Mouse (Mus musculus) heart, embryonic 11.5 days (tissue): ENCODE results near the gene Gm6899. TPM values are rescaled to one million over a fixed set of nuclear protein-coding genes. Genes with fewer than 3 reads are reported as not detected.

ENCODE experiments used
- ATAC-seq: fragments of 200-750 bp; cut with Nextera tagmentation; replicated peaks from 2 replicates; pipeline ENCODE4 v1.8.0; 2017; ENCODE audit warnings: moderate library complexity; ENCODE audit not compliant: insufficient number of reproducible peaks, low FRiP score, low TSS enrichment
- H3K27ac ChIP-seq: fragments of 300-500 bp; sonication (generic); 2 replicates; pipeline ENCODE4 v1.5.1; 2014; ENCODE audit warnings: mild to moderate bottlenecking, low read depth, low read length
- H3K27me3 ChIP-seq: fragments of 300-500 bp; sonication (generic); 2 replicates; pipeline ENCODE4 v1.6.1; 2014; ENCODE audit warnings: mild to moderate bottlenecking, low read length, mixed read lengths; ENCODE audit not compliant: control insufficient read depth, insufficient read depth
- H3K36me3 ChIP-seq: fragments of 300-500 bp; sonication (generic); 2 replicates; pipeline ENCODE4 v1.6.1; 2014; ENCODE audit warnings: mild to moderate bottlenecking, low read length, moderate library complexity, mixed read lengths; ENCODE audit not compliant: control insufficient read depth, insufficient read depth
- H3K4me1 ChIP-seq: fragments of 300-500 bp; sonication (generic); 2 replicates; pipeline ENCODE4 v1.6.1; 2014; ENCODE audit warnings: low read length; ENCODE audit not compliant: control insufficient read depth, insufficient read depth
- H3K4me2 ChIP-seq: fragments of 300-500 bp; sonication (generic); 2 replicates; pipeline ENCODE4 v1.6.1; 2014; ENCODE audit warnings: mild to moderate bottlenecking, moderate library complexity
- H3K4me3 ChIP-seq: fragments of 300-500 bp; sonication (generic); 2 replicates; pipeline ENCODE4 v1.5.1; 2014; ENCODE audit warnings: low read depth, low read length
- H3K9ac ChIP-seq: fragments of 300-500 bp; sonication (generic); 2 replicates; pipeline ENCODE4 v1.6.1; 2014; ENCODE audit warnings: mild to moderate bottlenecking, low read depth, low read length, moderate library complexity
- H3K9me3 ChIP-seq: fragments of 300-500 bp; sonication (generic); replicated peaks from 2 replicates; pipeline ENCODE4 v1.6.1; 2016; ENCODE audit warnings: low read length; ENCODE audit not compliant: control insufficient read depth
- WGBS: fragments of 180-500 bp; shearing (Covaris S2); extraction: QIAGEN DNeasy Blood & Tissue Kit; methylation state at CpG from one replicate; pipeline ENCODE4 v1.1.7; 2014; ENCODE audit not compliant: insufficient replicate concordance; 5-methylcytosine and 5-hydroxymethylcytosine counted together
- polyA plus RNA-seq: library from polyadenylated mRNA; unstranded; fragments of >200 nt; fragmentation: Nextera tagmentation; extraction: Ambion mirVana; gene quantifications from 2 replicates; pipeline ENCODE4 v1.2.1, GENCODE M21; 2014

Gene Gm6899
- polyA plus RNA-seq, 1 experiment from 2014 or later, result not detected

DNA sequence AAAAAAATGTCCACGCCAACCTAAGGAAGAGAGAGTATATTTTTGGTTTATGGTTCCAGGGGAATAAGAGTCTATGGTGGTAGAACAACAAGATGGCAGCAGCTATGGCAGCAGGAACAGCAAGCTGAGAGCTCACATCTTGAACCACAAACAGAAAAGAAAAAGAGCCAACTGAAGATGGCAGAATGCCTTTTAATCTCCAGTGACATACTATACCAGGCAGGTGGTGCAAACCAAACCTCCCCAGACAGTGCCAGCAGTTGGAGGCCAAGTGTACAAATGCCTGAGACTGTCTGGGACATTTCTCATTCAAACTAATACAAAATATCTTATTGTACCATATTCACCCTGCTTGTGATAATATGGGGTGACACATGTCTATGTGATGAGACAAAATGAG lies 3.1 kb downstream of the Gm6899 start:
- Histone ChIP-seq H3K36me3 (no peaks in the 10 kb centered on the region), H3K4me1 (peaks cover 3% of the 10 kb centered on the region; the same call in 1 of the 2 replicates), H3K27me3 (no peaks in the 10 kb centered on the region), H3K9ac (no peak overlapping the region), H3K27ac (no peak overlapping the region), H3K4me2 (no peak overlapping the region), H3K9me3 (no peaks in the 10 kb centered on the region), H3K4me3 (no peak overlapping the region)
- no peak for ATAC-seq
- 83% methylated on average over 1 of the region's 1 CpGs for WGBS

DNA sequence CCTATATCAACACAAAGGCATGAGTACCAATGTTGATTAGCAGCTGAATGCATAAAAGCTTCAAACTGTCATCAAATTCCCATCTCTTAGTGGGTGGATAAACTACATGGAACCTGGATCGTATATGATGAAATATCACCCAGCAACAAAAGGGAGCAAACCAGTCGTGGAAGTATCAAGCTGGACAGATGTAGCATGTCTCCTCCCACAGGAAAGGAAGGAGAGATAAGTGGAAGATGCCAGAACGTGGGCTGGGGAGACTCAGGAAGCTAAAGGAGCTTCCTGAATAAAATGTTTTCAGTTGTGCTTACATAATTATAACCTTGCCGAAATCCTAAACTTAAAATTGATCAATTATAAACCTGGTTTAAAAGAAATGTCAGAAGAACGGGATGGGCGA lies 4.1 kb downstream of the Gm6899 start:
- Histone ChIP-seq H3K36me3 (no peaks in the 10 kb centered on the region), H3K4me1 (peaks cover 3% of the 10 kb centered on the region; the same call in 1 of the 2 replicates), H3K4me3 (no peak overlapping the region), H3K9ac (no peak overlapping the region), H3K27me3 (no peaks in the 10 kb centered on the region), H3K4me2 (no peak overlapping the region), H3K27ac (no peak overlapping the region), H3K9me3 (no peaks in the 10 kb centered on the region)
- ATAC-seq, result no peak
- WGBS, result 50% methylated on average over 6 of the region's 6 CpGs

DNA sequence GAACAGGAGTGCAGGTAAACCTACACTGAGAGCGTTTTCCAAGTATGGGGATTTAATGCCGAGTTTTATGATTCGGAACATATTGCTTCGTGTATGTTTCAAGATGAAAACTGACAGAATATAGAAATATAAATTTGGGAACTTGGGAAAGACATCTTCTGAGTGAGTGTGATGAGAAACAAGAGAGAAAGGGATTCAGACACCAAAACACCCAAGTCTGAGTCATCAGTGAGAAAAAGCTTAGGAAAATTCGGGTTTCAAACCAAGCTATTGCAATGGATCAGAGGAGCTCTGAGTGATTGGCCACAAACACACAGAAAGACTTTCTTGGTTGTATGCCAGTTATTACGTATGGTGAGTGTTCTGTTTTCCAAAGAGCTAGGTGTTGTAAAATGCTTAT lies 4.7 kb downstream of the Gm6899 start:
- Histone ChIP-seq H3K4me3 (no peak overlapping the region), H3K9ac (no peak overlapping the region), H3K36me3 (no peaks in the 10 kb centered on the region), H3K27ac (no peak overlapping the region), H3K9me3 (no peaks in the 10 kb centered on the region), H3K27me3 (no peaks in the 10 kb centered on the region), H3K4me1 (no peaks in the 10 kb centered on the region), H3K4me2 (no peak overlapping the region)
- no peak for ATAC-seq
- 81% methylated on average over 6 of the region's 6 CpGs for WGBS

- H3K9ac ChIP-seq, result no peak overlapping the region
- no peak overlapping the region for H3K4me2 ChIP-seq
- no peak overlapping the region for H3K4me3 ChIP-seq
- no peaks in the 10 kb centered on the region for H3K4me1 ChIP-seq
- WGBS, result 57% methylated on average over 1 of the region's 1 CpGs
- no peaks in the 10 kb centered on the region for H3K36me3 ChIP-seq
- no peaks in the 10 kb centered on the region for H3K27me3 ChIP-seq
- ATAC-seq, result no peak
- H3K27ac ChIP-seq, result no peak overlapping the region
- no peaks in the 10 kb centered on the region for H3K9me3 ChIP-seq
These were observed 5.8 kb downstream of the Gm6899 start for GRCm38 (mm10) chr11:26598876-26599275.

- WGBS, result 79% methylated on average over 4 of the region's 4 CpGs
- H3K27ac ChIP-seq, result no peak overlapping the region
- ATAC-seq, result no peak
- no peaks in the 10 kb centered on the region for H3K4me1 ChIP-seq
- H3K4me3 ChIP-seq, result no peak overlapping the region
- no peaks in the 10 kb centered on the region for H3K27me3 ChIP-seq
- no peak overlapping the region for H3K4me2 ChIP-seq
- no peaks in the 10 kb centered on the region for H3K9me3 ChIP-seq
- H3K36me3 ChIP-seq, result no peaks in the 10 kb centered on the region
- H3K9ac ChIP-seq, result no peak overlapping the region
These were observed 7.7 kb downstream of the Gm6899 start for GRCm38 (mm10) chr11:26600692-26601091.

- H3K27me3 ChIP-seq, result no peaks in the 10 kb centered on the region
- 74% methylated on average over 2 of the region's 2 CpGs for WGBS
These were observed 8.6 kb downstream of the Gm6899 start for GRCm38 (mm10) chr11:26601571-26602175.

GRCm38 (mm10) chr11:26604061-26604655 lies 11.1 kb downstream of the Gm6899 start:
- Histone ChIP-seq H3K27ac (no peak overlapping the region), H3K9ac (no peak overlapping the region), H3K9me3 (no peaks in the 10 kb centered on the region), H3K4me1 (no peaks in the 10 kb centered on the region), H3K4me2 (no peak overlapping the region), H3K4me3 (no peak overlapping the region), H3K27me3 (no peaks in the 10 kb centered on the region), H3K36me3 (no peaks in the 10 kb centered on the region)
- ATAC-seq, result no peak
- 96% methylated on average over 1 of the region's 1 CpGs for WGBS

More at GRCm38 (mm10) chr11:26601571-26602175, 8.6 kb downstream of the Gm6899 start:
- Histone ChIP-seq H3K27ac (no peak overlapping the region), H3K4me1 (no peaks in the 10 kb centered on the region), H3K4me3 (no peak overlapping the region), H3K9ac (no peak overlapping the region), H3K4me2 (no peak overlapping the region), H3K36me3 (no peaks in the 10 kb centered on the region), H3K9me3 (no peaks in the 10 kb centered on the region)
- no peak for ATAC-seq

DNA sequence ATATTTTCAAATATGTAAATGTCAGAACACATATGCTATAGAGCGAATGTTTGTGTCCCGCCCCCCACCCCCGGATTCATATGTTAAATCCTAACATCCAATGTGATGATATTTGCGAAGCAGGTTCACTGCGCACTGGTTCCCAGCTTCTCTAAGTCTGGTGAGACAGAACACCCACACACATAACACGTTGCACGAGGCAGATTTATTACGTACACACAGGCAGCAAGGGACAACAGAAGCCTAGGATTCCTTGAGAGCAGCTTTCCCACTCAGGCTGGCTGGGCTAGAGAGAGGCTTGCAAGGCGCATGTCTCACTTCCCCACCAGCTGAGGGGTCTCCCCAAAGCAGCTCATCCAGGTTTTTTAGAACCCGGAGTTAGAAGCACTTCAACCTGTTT lies 15.8 kb downstream of the Gm6899 start:
- Histone ChIP-seq H3K27me3 (no peaks in the 10 kb centered on the region), H3K9ac (no peak overlapping the region), H3K9me3 (no peaks in the 10 kb centered on the region), H3K4me3 (no peak overlapping the region), H3K4me1 (no peaks in the 10 kb centered on the region), H3K27ac (no peak overlapping the region), H3K36me3 (no peaks in the 10 kb centered on the region), H3K4me2 (no peak overlapping the region)
- ATAC-seq, result no peak
- 71% methylated on average over 10 of the region's 10 CpGs for WGBS
